Mouse (Mus musculus): ENCODE measurements around the gene Commd4. TPM values are rescaled to one million over a fixed set of nuclear protein-coding genes. Genes with fewer than 3 reads are reported as not detected.

The Commd4 gene
- polyA plus RNA-seq, 1 experiment: 57.3 TPM

DNA sequence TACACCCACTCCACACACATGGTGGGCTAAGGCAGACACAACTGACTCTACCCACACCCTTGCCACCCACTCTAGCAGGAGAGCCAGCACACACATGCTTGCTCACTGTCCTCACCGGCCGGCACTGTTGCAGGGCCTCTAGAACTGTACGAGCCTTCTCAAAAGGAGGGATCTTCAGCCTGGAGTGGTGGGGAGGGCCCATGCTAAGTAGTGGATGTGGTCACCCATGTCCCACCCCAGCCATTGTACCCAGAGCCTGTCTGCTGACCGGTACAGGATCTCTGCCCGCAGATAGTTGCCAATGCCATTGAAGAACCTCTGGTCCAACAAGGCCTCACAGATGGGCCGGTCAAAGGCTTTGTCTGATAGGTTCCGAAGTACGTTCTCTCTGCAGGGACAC lies 13.3 kb downstream of the Commd4 start:
- TF ChIP-seq MYOG (IDR thresholded peaks at IDR 0.05; ENCODE audit: control insufficient read depth in 1 of 3, insufficient read depth in 1 of 3, insufficient read length in 2 of 3, low read depth in 2 of 3) (no peak), USF1 (IDR thresholded peaks at IDR 0.05; ENCODE audit: low read depth) (no peak), TCF3 (IDR thresholded peaks at IDR 0.05; ENCODE audit: insufficient read length, low read depth) (no peak), E2F4 (IDR thresholded peaks at IDR 0.05; ENCODE audit: insufficient read depth) (no peak), MYOD1 (IDR thresholded peaks at IDR 0.05; ENCODE audit: control insufficient read depth in 1 of 3, insufficient read length in 2 of 3, low read depth in 2 of 3) (no peak), TCF12 (IDR thresholded peaks at IDR 0.05; ENCODE audit: insufficient read depth, poor library complexity, severe bottlenecking) (no peak), MAX (IDR thresholded peaks at IDR 0.05; ENCODE audit: low read depth) (no peak), SRF (IDR thresholded peaks at IDR 0.05; ENCODE audit: control insufficient read depth, insufficient read length, low read depth) (no peak), REST (IDR thresholded peaks at IDR 0.05; ENCODE audit: insufficient read depth, insufficient read length) (no peak), CEBPB (IDR thresholded peaks at IDR 0.05; ENCODE audit: insufficient read depth, poor library complexity, severe bottlenecking) (no peak), POLR2A (IDR thresholded peaks at IDR 0.05; ENCODE audit: insufficient read length, low read depth) (no peak), POLR2AphosphoS2 (IDR thresholded peaks at IDR 0.05; ENCODE audit: insufficient read length, low read depth) (no peak)
- no peaks in the 10 kb centered on the region for H3K36me3 ChIP-seq (ENCODE audit: control insufficient read depth, insufficient read depth)
- H3K4me3 ChIP-seq: no peak overlapping the region
- no peak overlapping the region for H3ac ChIP-seq (ENCODE audit: control insufficient read depth, insufficient read length)
- no peaks in the 10 kb centered on the region for H3K79me2 ChIP-seq (ENCODE audit: control insufficient read depth, insufficient read depth)
- no peaks in the 10 kb centered on the region for H3K27me3 ChIP-seq (ENCODE audit: control insufficient read depth, insufficient read depth, insufficient read length)
- H3K4me2 ChIP-seq (ENCODE audit: low read depth): no peak overlapping the region

DNA sequence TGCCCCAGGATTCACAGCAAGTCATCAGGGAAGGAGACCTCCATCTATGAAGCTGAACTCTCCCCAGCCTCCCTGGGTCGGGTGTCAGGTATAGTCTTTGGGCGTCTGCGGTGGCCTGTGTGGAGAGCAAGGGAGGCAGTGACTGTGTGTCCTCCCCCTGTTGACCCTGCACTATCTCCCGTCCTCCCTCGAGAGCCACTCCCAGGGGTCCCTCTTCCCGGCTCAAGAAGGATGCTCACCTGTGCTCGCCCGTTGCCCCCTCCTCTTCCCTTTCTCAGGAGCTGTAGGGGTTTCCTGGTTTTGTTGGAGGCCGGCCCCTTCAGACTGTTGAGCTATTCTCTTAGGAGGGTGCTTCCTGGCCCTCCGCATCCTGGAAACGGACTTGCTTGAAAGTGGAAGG lies 14.9 kb downstream of the Commd4 start:
- no peak overlapping the region for H3K4me3 ChIP-seq
- H3K79me2 ChIP-seq (ENCODE audit: control insufficient read depth, insufficient read depth): no peaks in the 10 kb centered on the region
- TF ChIP-seq CEBPB (IDR thresholded peaks at IDR 0.05; ENCODE audit: insufficient read depth, poor library complexity, severe bottlenecking): no peak
- TF ChIP-seq TCF12 (IDR thresholded peaks at IDR 0.05; ENCODE audit: insufficient read depth, poor library complexity, severe bottlenecking): no peak
- no peak for TF ChIP-seq POLR2A (IDR thresholded peaks at IDR 0.05; ENCODE audit: insufficient read length, low read depth)
- TF ChIP-seq E2F4 (IDR thresholded peaks at IDR 0.05; ENCODE audit: insufficient read depth): no peak
- no peak overlapping the region for H3K4me2 ChIP-seq (ENCODE audit: low read depth)
- peaks cover 4% of the 10 kb centered on the region for H3K36me3 ChIP-seq (ENCODE audit: control insufficient read depth, insufficient read depth)
- no peaks in the 10 kb centered on the region for H3K27me3 ChIP-seq (ENCODE audit: control insufficient read depth, insufficient read depth, insufficient read length)
- no peak overlapping the region for H3ac ChIP-seq (ENCODE audit: control insufficient read depth, insufficient read length)

DNA sequence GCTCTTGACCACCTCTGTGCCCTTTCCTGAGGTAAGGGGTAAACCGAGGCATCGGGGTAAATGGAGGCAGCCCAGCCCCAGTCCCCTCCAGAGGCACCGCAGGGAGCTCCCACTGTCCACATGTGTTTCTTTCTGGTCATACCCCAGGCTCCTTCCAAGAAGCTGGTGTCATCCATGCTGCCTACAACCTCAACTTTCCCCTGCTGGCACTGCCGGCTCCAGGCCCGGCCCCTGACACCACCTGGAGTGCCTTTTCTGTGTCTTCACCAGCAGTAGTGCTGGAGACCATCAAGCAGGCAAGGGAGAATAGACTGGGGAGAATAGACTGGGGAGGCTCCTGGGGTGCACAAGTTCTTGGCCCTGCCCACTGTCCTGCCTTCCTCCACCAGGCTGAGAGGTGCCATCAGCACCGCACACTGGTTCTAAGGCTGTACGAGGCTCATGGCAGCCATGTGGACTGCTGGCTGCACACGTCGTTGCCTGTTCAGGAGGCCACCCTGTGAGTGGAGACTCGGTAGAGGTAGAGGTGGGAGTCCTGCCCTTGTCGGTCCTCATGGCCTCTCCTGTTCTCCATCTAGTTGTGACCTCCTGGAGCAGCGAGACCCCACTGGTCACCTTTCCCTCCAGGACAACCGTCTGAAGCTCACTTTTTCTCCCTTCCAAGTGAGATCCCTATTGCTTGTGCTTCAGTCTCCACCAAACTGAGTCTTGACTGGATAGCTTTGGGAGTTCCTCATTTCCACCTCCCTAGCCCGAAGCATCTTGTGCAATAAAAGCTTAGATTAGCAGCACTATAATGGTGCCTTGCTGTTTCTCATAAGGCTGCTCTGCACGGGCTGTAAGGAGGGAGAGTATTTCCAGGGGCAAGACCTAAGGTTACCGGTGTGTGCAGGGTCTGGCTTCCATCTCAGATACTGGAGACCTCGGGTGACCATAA lies 16.4 kb downstream of the Commd4 start:
- TF ChIP-seq POLR2AphosphoS2 (IDR thresholded peaks at IDR 0.05; ENCODE audit: insufficient read length, low read depth) (no peak), TCF12 (IDR thresholded peaks at IDR 0.05; ENCODE audit: insufficient read depth, poor library complexity, severe bottlenecking) (no peak), SRF (IDR thresholded peaks at IDR 0.05; ENCODE audit: control insufficient read depth, insufficient read length, low read depth) (no peak), E2F4 (IDR thresholded peaks at IDR 0.05; ENCODE audit: insufficient read depth) (no peak), POLR2A (IDR thresholded peaks at IDR 0.05; ENCODE audit: insufficient read length, low read depth) (no peak), MYOD1 (IDR thresholded peaks at IDR 0.05; ENCODE audit: control insufficient read depth in 1 of 3, insufficient read length in 2 of 3, low read depth in 2 of 3) (no peak)
- H3K4me3 ChIP-seq: no peak overlapping the region
- no peak overlapping the region for H3ac ChIP-seq (ENCODE audit: control insufficient read depth, insufficient read length)
- peaks cover 4% of the 10 kb centered on the region for H3K36me3 ChIP-seq (ENCODE audit: control insufficient read depth, insufficient read depth)
- no peaks in the 10 kb centered on the region for H3K79me2 ChIP-seq (ENCODE audit: control insufficient read depth, insufficient read depth)
- no peaks in the 10 kb centered on the region for H3K27me3 ChIP-seq (ENCODE audit: control insufficient read depth, insufficient read depth, insufficient read length)
- no peak overlapping the region for H3K4me2 ChIP-seq (ENCODE audit: low read depth)

DNA sequence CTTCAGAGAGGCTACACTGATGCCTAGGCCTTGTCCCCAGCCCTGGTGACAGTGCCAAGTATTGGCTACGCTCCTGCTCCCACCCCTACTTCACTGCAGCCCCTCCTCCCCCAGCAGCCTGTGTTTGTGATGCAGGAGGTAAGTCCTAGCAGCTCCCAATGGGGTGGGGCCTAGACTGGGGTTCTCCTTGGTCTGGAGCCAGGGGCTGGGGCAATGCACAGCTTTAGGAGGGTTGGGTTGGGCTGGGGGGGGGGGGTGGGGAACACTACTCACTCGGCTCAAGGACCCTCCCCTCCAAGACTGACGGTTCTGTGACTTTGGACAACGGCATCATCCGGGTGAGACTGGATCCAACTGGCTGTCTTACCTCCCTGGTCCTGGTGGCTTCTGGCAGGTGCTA lies 18.6 kb downstream of the Commd4 start:
- Histone ChIP-seq H3ac (ENCODE audit: control insufficient read depth, insufficient read length) (no peak overlapping the region), H3K27me3 (ENCODE audit: control insufficient read depth, insufficient read depth, insufficient read length) (no peaks in the 10 kb centered on the region), H3K4me2 (ENCODE audit: low read depth) (no peak overlapping the region), H3K79me2 (ENCODE audit: control insufficient read depth, insufficient read depth) (no peaks in the 10 kb centered on the region), H3K36me3 (ENCODE audit: control insufficient read depth, insufficient read depth) (peaks cover 10% of the 10 kb centered on the region), H3K4me3 (no peak overlapping the region)
- TF ChIP-seq MAX (IDR thresholded peaks at IDR 0.05; ENCODE audit: low read depth): no peak
- no peak for TF ChIP-seq MYOG (IDR thresholded peaks at IDR 0.05; ENCODE audit: control insufficient read depth in 1 of 3, insufficient read depth in 1 of 3, insufficient read length in 2 of 3, low read depth in 2 of 3)
- TF ChIP-seq POLR2A (IDR thresholded peaks at IDR 0.05; ENCODE audit: insufficient read length, low read depth): no peak
- TF ChIP-seq MYOD1 (IDR thresholded peaks at IDR 0.05; ENCODE audit: control insufficient read depth in 1 of 3, insufficient read length in 2 of 3, low read depth in 2 of 3): no peak
- no peak for TF ChIP-seq CEBPB (IDR thresholded peaks at IDR 0.05; ENCODE audit: insufficient read depth, poor library complexity, severe bottlenecking)
- no peak for TF ChIP-seq SRF (IDR thresholded peaks at IDR 0.05; ENCODE audit: control insufficient read depth, insufficient read length, low read depth)
- TF ChIP-seq E2F4 (IDR thresholded peaks at IDR 0.05; ENCODE audit: insufficient read depth): no peak
- TF ChIP-seq POLR2AphosphoS2 (IDR thresholded peaks at IDR 0.05; ENCODE audit: insufficient read length, low read depth): no peak

DNA sequence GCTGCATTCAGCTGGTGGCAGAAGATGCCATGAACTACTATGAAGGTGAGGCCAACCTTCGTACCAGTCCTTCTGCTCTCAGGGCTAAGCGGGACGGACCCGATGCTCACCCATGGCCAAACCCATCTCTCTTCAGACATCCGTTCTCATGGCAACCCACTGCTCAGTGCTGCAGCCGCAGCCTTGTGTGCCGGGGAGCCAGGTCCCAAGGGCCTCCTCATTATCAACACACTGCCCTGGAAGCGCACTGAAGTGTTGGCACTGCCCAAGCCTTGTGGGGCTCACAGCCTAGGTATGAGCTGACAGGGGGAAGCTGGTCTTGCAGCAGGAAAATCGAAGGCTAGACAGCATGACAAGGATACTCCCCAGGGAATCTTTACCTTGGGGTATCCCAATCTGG lies 19.0 kb downstream of the Commd4 start:
- Histone ChIP-seq H3K79me2 (ENCODE audit: control insufficient read depth, insufficient read depth) (no peaks in the 10 kb centered on the region), H3ac (ENCODE audit: control insufficient read depth, insufficient read length) (no peak overlapping the region), H3K36me3 (ENCODE audit: control insufficient read depth, insufficient read depth) (peaks cover 10% of the 10 kb centered on the region), H3K27me3 (ENCODE audit: control insufficient read depth, insufficient read depth, insufficient read length) (no peaks in the 10 kb centered on the region), H3K4me2 (ENCODE audit: low read depth) (no peak overlapping the region), H3K4me3 (no peak overlapping the region)
- no peak for TF ChIP-seq MAX (IDR thresholded peaks at IDR 0.05; ENCODE audit: low read depth)
- TF ChIP-seq TCF3 (IDR thresholded peaks at IDR 0.05; ENCODE audit: insufficient read length, low read depth): no peak
- TF ChIP-seq POLR2AphosphoS2 (IDR thresholded peaks at IDR 0.05; ENCODE audit: insufficient read length, low read depth): no peak
- TF ChIP-seq MYOG (IDR thresholded peaks at IDR 0.05; ENCODE audit: control insufficient read depth in 1 of 3, insufficient read depth in 1 of 3, insufficient read length in 2 of 3, low read depth in 2 of 3): no peak
- no peak for TF ChIP-seq USF1 (IDR thresholded peaks at IDR 0.05; ENCODE audit: low read depth)
- no peak for TF ChIP-seq TCF12 (IDR thresholded peaks at IDR 0.05; ENCODE audit: insufficient read depth, poor library complexity, severe bottlenecking)
- TF ChIP-seq CEBPB (IDR thresholded peaks at IDR 0.05; ENCODE audit: insufficient read depth, poor library complexity, severe bottlenecking): no peak
- no peak for TF ChIP-seq POLR2A (IDR thresholded peaks at IDR 0.05; ENCODE audit: insufficient read length, low read depth)
- TF ChIP-seq E2F4 (IDR thresholded peaks at IDR 0.05; ENCODE audit: insufficient read depth): no peak
